Mouse (Mus musculus) kidney, postnatal 14 days (tissue): Measurements from ENCODE around the gene Vmn2r91.
"Not testable (repeated sequence)": the region's sequence is repeated elsewhere in the genome, so short reads cannot be mapped to it uniquely, and the experiment has no call there.

ENCODE experiments used
- DNase-seq: peaks from one replicate; pipeline ENCODE4 v3.0.0; 2022; ENCODE audit warnings: mixed read lengths

The Vmn2r91 gene

GRCm38 (mm10) chr17:18084716-18085115 is at the start of gene Vmn2r91:
TSS of gene Vmn2r91 (plus strand) at chr17:18085016.
- DNase-seq = not testable (repeated sequence)

DNA sequence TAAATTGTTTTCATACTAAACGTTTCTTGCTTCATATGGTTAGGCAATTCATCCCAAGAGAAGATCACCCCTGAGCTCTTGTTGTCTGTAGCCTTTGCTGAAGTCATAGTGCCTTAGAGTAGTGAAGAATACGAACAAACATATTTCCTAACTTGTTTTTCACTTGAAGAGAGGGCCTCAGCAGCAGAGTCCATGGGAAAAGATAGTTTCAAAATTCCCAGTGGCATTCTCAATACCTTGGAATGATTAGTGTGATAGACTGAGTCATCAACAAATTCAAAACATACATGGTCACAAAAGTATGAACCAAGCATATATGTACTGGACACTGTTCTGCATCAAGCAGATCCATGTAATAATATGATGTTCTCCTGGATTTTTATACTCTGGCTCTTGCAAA is 35.7 kb upstream of the Vmn2r91 start, which contains the start of gene Vmn2r124:
Gene Vmn2r124, plus strand, starts transcription at position 301 of the 400 bp plus-strand sequence.
- no peak for DNase-seq

DNA sequence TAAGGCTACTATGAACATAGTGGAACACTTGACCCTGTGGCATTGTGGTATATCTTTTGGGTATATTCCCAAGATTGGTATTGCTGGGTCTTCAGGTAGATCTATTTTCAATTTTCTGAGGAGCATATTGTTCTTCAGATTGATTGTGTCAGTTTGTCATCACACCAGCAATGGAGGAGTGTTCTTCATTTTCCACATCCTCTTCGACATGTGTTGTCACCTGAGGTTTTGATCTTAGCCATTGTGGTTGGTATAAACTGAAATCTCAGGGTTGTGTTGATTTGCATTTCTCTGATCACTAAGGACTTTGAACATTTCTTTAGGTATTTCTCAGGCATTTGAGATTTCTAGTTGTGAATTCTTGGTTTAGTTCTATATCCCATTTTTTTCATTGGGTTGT is 10.8 kb downstream of the Vmn2r91 start:
- not testable (repeated sequence) for DNase-seq

DNA sequence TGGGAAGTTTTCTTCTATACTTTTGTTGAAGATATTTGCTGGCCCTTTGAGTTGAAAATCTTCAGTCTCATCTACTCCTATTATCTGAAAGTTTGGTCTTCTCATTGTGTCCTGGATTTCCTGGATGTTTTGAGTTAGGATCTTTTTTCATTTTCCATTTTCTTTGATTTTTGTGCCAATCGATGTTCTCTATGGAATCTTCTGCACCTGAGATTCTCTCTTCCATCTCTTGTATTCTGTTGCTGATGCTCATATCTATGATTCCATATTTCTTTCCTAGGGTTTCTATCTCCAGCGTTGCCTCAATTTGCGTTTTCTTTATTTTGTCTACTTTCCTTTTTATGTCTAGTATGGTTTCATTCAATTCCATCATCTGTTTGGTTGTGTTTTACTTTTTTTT is 17.4 kb downstream of the Vmn2r91 start:
- DNase-seq = not testable (repeated sequence)

GRCm38 (mm10) chr17:18151587-18151986 is 66.8 kb downstream of the Vmn2r91 start, which contains the start of gene Vmn2r92:
TSS of gene Vmn2r92 (plus strand) at chr17:18151887.
- DNase-seq = not testable (repeated sequence)

- not testable (repeated sequence) for DNase-seq
Measured at GRCm38 (mm10) chr17:18161194-18161593, 76.4 kb downstream of the Vmn2r91 start.
